Mouse (Mus musculus) kidney, adult 2 months (tissue): Measurements from ENCODE around the gene Atl2. TPM values are rescaled to one million over a fixed set of nuclear protein-coding genes. Genes with fewer than 3 reads are reported as not detected.
A peak's percentile ranks its signal among the peaks of the same experiment; 100 is the strongest.

Source experiments
- DNase-seq: peaks from one replicate; pipeline ENCODE4 v3.0.0; 2021
- H3K27ac ChIP-seq: fragments of 200-500 bp; 2 replicates; pipeline ENCODE4 v1.5.1; 2012; ENCODE audit warnings: low read depth, low read length, control low read depth, inconsistent platforms; ENCODE audit not compliant: insufficient read depth
- H3K27me3 ChIP-seq: fragments of 200-500 bp; replicated peaks from 2 replicates; pipeline ENCODE4 v1.6.1; 2012; ENCODE audit warnings: mild to moderate bottlenecking, moderate library complexity, low read length, inconsistent platforms; ENCODE audit not compliant: control insufficient read depth, insufficient read depth
- H3K36me3 ChIP-seq: fragments of 200-500 bp; 2 replicates; pipeline ENCODE4 v1.6.1; 2012; ENCODE audit warnings: mild to moderate bottlenecking, moderate library complexity, low read length, inconsistent platforms; ENCODE audit not compliant: control insufficient read depth, insufficient read depth
- H3K4me1 ChIP-seq: fragments of 200-500 bp; 2 replicates; pipeline ENCODE4 v1.6.1; 2011; ENCODE audit warnings: low read length; ENCODE audit not compliant: control insufficient read depth, insufficient read depth
- H3K4me3 ChIP-seq: fragments of 200-500 bp; 2 replicates; pipeline ENCODE4 v1.5.1; 2011; ENCODE audit warnings: mild to moderate bottlenecking, low read depth, low read length, control low read depth; ENCODE audit not compliant: insufficient read depth
- CTCF ChIP-seq: fragments of 200-500 bp; conservative IDR thresholded peaks from 2 replicates; pipeline ENCODE4 v1.5.1; 2011; ENCODE audit warnings: low read depth, mild to moderate bottlenecking, control low read depth, low read length, moderate library complexity, mixed read lengths; ENCODE audit not compliant: insufficient read depth, insufficient read length
- POLR2A ChIP-seq: fragments of 200-500 bp; IDR thresholded peaks from one replicate; pipeline ENCODE4 v1.6.1; 2011; ENCODE audit warnings: low read depth, low read length, control low read depth
- WGBS: fragments of 180-500 bp; shearing (Covaris S2); methylation state at CpG from one replicate; pipeline ENCODE4 v1.1.7; 2018; 5-methylcytosine and 5-hydroxymethylcytosine counted together
- polyA plus RNA-seq: library from polyadenylated mRNA; depleted of rRNA; stranded (reverse); fragments of >200 nt; gene quantifications from 2 replicates; pipeline ENCODE4 v1.2.3, GENCODE M21; 2012

The Atl2 gene
- polyA plus RNA-seq, 1 experiment, result 18.0 TPM

DNA sequence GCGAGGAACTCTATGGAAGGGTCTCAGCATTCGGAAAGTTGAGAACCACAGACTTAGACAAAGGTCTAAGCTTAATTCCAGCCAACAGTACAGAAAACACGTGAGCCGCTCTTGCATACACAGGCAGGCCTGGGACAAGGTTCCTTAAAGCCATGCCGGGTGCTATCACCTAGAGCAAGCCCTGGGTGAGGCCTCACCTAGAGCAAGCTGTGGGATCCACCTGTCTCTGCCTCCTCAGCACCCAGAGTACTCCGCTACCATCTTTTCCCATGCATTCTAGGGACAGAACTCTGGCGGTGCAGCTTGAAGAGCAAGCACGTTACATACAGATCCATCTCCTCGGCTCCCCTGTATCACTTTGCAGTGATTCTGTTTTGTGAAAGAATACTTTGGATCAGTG, 78.4 kb downstream of the Atl2 start:
- TF ChIP-seq CTCF (no peak), POLR2A (no peak)
- no peaks in the 10 kb centered on the region; the same call in 1 of the 2 replicates for H3K4me1 ChIP-seq
- no peak overlapping the region for H3K27ac ChIP-seq
- H3K36me3 ChIP-seq, result no peaks in the 10 kb centered on the region
- peak; percentile 12 for DNase-seq
- H3K27me3 ChIP-seq, result no peaks in the 10 kb centered on the region
- H3K4me3 ChIP-seq, result no peak overlapping the region
- 67% methylated on average over 9 of the region's 9 CpGs for WGBS

DNA sequence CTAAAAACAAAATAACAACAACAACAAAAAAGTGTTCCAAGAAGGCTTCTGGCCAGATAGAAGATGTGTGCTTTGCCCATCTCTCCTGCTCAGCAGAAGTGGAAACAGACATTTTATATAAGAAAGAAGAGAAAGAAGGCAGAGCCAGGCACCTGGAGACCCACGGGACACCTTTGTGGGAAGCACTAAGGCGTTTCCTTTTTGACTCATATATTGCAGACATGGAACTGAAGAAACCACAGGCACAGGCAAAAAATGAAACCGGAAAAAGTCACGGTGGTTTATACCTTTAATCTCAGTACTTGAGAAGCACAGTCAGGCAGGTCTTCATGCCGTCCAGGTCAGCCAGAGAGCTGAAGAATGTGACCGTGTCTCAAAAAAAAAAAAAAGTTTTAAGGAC, 79.0 kb downstream of the Atl2 start:
- TF ChIP-seq CTCF, result no peak
- no peak for TF ChIP-seq POLR2A
- DNase-seq, result no peak
- no peaks in the 10 kb centered on the region for H3K36me3 ChIP-seq
- H3K4me3 ChIP-seq, result no peak overlapping the region
- no peaks in the 10 kb centered on the region for H3K27me3 ChIP-seq
- no peaks in the 10 kb centered on the region; the same call in 1 of the 2 replicates for H3K4me1 ChIP-seq
- 73% methylated on average over 6 of the region's 6 CpGs for WGBS
- no peak overlapping the region for H3K27ac ChIP-seq

DNA sequence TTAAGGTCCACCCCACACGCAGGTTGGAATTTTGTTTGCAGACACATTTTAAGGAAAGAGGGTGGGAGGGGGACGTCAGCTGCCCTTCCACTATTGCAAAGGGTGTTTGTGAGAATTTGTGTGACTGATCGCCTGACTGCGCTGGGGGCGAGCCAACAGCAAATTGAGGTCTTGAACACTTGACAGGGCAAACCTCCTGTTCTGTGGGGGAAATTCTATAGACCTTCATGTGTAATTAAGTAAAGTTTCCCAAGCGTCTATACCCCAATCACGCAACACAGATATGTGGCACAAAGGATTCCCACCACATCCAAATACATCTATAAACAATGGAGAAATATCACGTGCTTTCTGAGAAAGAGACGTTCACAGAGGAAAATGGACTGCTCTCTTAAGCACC, 85.5 kb downstream of the Atl2 start:
- no peaks in the 10 kb centered on the region for H3K27me3 ChIP-seq
- no peaks in the 10 kb centered on the region; the same call in 1 of the 2 replicates for H3K4me1 ChIP-seq
- H3K4me3 ChIP-seq, result no peak overlapping the region
- WGBS, result 83% methylated on average over 9 of the region's 9 CpGs
- no peak overlapping the region for H3K27ac ChIP-seq
- no peak for DNase-seq
- TF ChIP-seq POLR2A (no peak), CTCF (no peak)
- H3K36me3 ChIP-seq, result no peaks in the 10 kb centered on the region

DNA sequence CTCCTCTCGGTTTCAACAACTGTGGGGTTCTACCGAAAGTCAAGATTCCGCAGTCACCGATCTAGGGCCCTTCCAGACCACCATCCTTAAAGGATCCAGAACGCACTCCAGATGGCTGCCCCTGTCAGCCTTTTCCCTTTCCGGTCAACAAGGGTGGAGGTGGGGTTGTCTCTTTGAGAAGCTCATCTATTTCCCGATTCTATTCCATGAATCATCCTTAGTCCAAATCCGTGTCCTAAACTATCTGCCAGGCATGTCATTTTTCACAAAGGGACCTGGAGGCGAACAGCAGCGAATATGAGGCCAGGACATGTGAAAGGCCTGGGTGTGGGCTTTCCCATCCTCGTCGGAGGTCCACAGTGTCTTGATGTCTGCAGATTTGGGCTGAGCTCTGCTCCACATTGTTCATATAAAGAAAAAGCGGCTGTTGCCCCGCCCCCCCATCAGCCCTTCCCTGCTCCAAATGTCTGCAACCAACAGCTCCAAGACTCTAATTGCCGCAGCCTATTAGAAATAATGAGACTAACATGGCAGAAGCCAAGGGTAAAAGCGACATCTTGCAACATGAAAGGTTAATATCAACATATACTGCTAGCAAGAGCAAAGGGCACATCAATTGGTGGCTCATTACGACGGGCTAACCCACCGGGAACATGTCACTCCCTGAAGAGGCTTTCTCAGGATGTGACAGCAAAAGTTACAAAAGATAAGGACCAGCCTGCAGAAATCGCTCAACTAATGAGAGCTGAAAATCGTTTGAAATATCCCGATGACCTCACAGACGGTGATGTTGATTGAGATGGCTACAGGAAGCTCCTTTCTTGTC, 86.2 kb downstream of the Atl2 start:
- no peak for DNase-seq
- no peak for TF ChIP-seq CTCF
- TF ChIP-seq POLR2A, result no peak
- WGBS, result 82% methylated on average over 23 of the region's 23 CpGs

DNA sequence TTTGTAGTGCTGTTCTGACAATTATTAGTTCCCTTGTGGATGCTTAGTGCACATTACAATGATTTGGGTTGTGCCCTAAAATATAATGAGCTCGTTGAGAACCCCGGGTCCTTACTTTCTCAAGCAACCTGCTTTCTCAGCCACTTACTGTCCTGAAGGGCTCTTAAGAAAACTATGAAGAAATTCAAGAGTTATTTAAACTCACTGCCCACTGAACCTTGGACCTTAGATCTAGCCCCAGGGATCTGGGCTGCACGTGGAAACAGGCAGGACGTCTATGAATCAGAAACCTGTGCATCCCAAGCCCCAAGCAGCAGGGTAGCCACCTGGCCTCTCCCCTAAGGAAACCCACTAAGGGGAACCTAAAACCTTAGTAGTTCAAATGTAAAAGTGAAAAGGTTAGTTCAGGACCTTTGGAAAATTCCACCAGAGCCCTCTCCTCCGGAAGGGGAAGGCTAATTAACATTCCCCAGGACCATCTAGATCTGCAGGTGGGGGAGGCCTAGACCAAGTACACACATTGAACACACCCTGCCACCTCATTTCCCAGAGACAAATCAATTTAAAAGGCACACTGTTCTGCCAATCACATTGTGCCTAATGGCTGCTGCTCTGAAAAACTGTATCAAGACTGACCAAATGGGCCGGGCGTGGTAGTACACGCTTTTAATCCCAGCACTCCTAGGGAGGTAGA, 88.5 kb downstream of the Atl2 start:
- 64% methylated on average over 8 of the region's 8 CpGs for WGBS
- DNase-seq, result peak; percentile 55
- H3K27ac ChIP-seq, result no peak overlapping the region
- TF ChIP-seq POLR2A, result no peak
- no peak for TF ChIP-seq CTCF
- no peaks in the 10 kb centered on the region; the same call in 1 of the 2 replicates for H3K4me1 ChIP-seq
- no peaks in the 10 kb centered on the region for H3K36me3 ChIP-seq
- no peaks in the 10 kb centered on the region for H3K27me3 ChIP-seq
- H3K4me3 ChIP-seq, result no peak overlapping the region

More for the DNA sequence above, 86.2 kb downstream of the Atl2 start:
- H3K27me3 ChIP-seq, result no peaks in the 10 kb centered on the region
- no peak overlapping the region for H3K27ac ChIP-seq
- no peaks in the 10 kb centered on the region for H3K36me3 ChIP-seq
- H3K4me3 ChIP-seq, result no peak overlapping the region
- no peaks in the 10 kb centered on the region; the same call in 1 of the 2 replicates for H3K4me1 ChIP-seq

DNA sequence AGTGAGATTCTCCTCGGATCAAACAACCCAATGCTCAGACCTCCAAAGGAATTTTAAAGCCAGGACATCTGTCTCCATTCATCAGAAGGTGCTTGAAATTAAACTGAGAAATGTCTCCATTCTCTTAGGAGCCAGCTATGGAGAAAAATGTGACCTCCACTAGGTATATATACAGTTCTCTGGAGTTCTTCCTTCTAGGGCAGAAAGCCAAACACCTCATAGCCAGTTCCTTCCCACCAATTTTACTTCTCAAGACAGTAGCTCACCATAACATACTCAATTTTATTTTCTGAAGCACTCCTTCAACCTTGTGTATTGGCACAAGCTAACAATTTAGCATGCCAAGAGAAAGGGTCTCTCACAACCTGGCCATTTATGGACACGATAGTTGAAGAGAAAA, 91.2 kb downstream of the Atl2 start:
- H3K4me3 ChIP-seq, result no peak overlapping the region
- TF ChIP-seq CTCF (no peak), POLR2A (no peak)
- no peaks in the 10 kb centered on the region; the same call in 1 of the 2 replicates for H3K4me1 ChIP-seq
- WGBS, result 83% methylated on average over 2 of the region's 2 CpGs
- no peak for DNase-seq
- H3K27me3 ChIP-seq, result no peaks in the 10 kb centered on the region
- H3K27ac ChIP-seq, result no peak overlapping the region
- no peaks in the 10 kb centered on the region for H3K36me3 ChIP-seq

DNA sequence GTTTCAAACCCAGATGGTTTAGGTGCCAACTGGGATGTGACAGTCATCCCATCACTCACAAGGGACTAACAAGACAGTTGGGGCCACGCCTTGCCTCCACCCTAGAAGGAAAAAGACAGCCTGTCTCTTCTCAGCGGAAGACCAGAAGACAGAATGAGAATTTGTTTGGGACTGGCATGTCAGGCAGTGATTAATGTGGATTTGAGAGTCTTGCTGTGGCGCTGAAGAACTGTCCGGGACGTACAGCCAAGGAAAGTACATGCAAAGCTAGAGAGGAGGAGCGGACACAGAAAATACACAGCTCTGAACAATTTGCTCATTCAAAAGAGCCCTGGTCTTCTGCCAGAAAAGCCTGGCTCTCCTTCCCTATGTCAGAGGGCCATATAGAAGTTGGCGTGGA, 93.9 kb downstream of the Atl2 start:
- 85% methylated on average over 7 of the region's 7 CpGs for WGBS
- Histone ChIP-seq H3K36me3 (no peaks in the 10 kb centered on the region), H3K27ac (no peak overlapping the region), H3K4me1 (no peaks in the 10 kb centered on the region), H3K27me3 (no peaks in the 10 kb centered on the region), H3K4me3 (no peak overlapping the region)
- no peak for TF ChIP-seq POLR2A
- no peak for TF ChIP-seq CTCF
- DNase-seq, result no peak
